Mouse (Mus musculus) left cerebral cortex, postnatal 36 days (tissue): ENCODE results near the gene Slc39a12. TPM values are rescaled to one million over a fixed set of nuclear protein-coding genes. Genes with fewer than 3 reads are reported as not detected.

ENCODE experiments used
- total RNA-seq, 2 experiments: library from RNA; stranded (reverse); gene quantifications; 2 replicates each; pipeline ENCODE4 v1.2.3; 2021

The Slc39a12 gene
- total RNA-seq, 2 experiments from 2014 or later = 35.6 to 38.1 TPM

Other genes with a start within 250 kb of the Slc39a12 start
- under 1 TPM; 0.10 to 0.20 TPM for gene Tmem236, start 213.8 kb upstream of the Slc39a12 start, total RNA-seq
- 1 to 10 TPM; 3.5 to 6.5 TPM for gene Mrc1, start 158.9 kb upstream of the Slc39a12 start, total RNA-seq
- 10 to 100 TPM; 45.8 to 61.0 TPM for gene Cacnb2, start 214.8 kb downstream of the Slc39a12 start, total RNA-seq